Mouse (Mus musculus): ENCODE data around the gene Mmp11.

DNA sequence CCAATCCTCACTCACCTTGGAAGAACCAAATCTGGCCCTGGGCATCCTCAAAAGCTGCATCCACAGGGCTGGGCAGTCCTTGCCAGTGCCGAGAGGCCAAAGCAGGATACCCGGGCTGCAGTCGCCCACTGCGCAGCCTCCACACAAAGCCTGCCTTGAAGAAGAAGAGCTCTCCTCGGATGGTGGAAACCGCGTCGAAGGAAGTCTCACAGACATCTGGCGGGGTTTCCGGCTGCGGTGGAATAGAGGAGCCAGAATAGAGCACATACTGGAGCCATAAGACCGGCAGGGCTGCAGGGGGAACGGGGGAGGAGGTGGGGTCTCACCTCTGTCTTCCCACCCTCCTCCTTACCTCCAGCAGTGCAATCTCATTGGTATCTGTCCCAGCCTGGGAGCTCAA lies 9.9 kb downstream of the Mmp11 start:
- no peak for TF ChIP-seq POLR2A (IDR thresholded peaks at IDR 0.05; ENCODE audit: low read depth, low read length)
- TF ChIP-seq CTCF (IDR thresholded peaks at IDR 0.05; ENCODE audit: extremely low read depth, insufficient read length, insufficient replicate concordance, low read depth, low read length): no peak

Data from small intestine, adult 2 months (tissue).